Comparison of ENCODE assay signal across 14 mouse cellular contexts in the genomic region with DNA sequence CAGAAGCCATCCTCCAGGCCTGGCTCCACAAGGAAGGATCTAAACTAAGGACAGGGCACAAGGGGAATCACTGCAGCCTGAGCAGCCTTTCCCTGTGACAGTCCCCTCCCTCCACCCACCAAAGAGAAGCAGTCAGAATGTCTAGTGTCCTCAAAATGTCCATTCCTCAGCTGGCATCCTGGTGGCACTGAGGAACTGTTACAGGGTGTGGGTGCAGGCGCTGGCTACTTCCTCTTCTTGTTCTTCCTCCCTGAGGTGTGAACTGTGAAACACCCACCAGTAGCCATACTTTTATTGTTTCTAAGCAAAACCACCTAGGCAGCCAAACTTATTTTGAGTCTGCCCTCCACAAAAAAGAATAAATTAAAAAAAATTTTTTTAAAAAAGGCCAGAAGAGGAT.
"Had no signal": no experiment of that assay in that cellular context is flagged by ENCODE, and none has a peak within 500 bp of the region (broad histone marks: within the 10 kb centered on the region; RNA-seq: fewer than 3 reads in every experiment).

No protein-coding gene starts in this region.

- H3K4me3 ChIP-seq: limb, embryonic 15.5 days; liver, embryonic 12.5 days; midbrain, embryonic 10.5 days; neural tube, embryonic 13.5 days had no signal

- H3K9ac ChIP-seq: limb, embryonic 15.5 days; liver, embryonic 12.5 days; lung, embryonic 14.5 days; neural tube, embryonic 13.5 days had no signal

- H3K4me2 ChIP-seq: limb, embryonic 15.5 days; liver, embryonic 12.5 days; lung, embryonic 14.5 days; neural tube, embryonic 13.5 days had no signal

- H3K27me3 ChIP-seq: limb, embryonic 15.5 days; liver, embryonic 12.5 days; neural tube, embryonic 13.5 days had no signal

- H3K36me3 ChIP-seq: limb, embryonic 15.5 days; liver, embryonic 12.5 days; midbrain, embryonic 10.5 days; neural tube, embryonic 13.5 days had no signal

- H3K4me1 ChIP-seq: limb, embryonic 15.5 days; midbrain, embryonic 10.5 days; neural tube, embryonic 13.5 days had no signal

- DNase-seq: kidney, adult 2 months; kidney, postnatal 36 days; layer of hippocampus, adult 9-11 months; layer of hippocampus, postnatal 36 days; lung, embryonic 14.5 days; lung, postnatal 14 days; midbrain, embryonic 14.5 days; thymus, adult 2 months; thymus, postnatal 25 days had no signal

- H3K27ac ChIP-seq: limb, embryonic 15.5 days; liver, embryonic 12.5 days; midbrain, embryonic 10.5 days; neural tube, embryonic 13.5 days had no signal

- H3K9me3 ChIP-seq: limb, embryonic 15.5 days; liver, embryonic 12.5 days; midbrain, embryonic 10.5 days; neural tube, embryonic 13.5 days had no signal

- ATAC-seq: intestine, embryonic 16.5 days; liver, embryonic 12.5 days had no signal
